Mouse (Mus musculus) left cerebral cortex, adult 2 months (tissue): ENCODE results near the gene Ccl20. TPM values are rescaled to one million over a fixed set of nuclear protein-coding genes. Genes with fewer than 3 reads are reported as not detected.

Experiments used
- DNase-seq, 2 experiments: peaks; one replicate each; pipeline ENCODE4 v3.0.0; 2021 to 2022; ENCODE audit warnings: low spot score in 2 of 2, mixed read lengths in 1 of 2; ENCODE audit errors: extremely low spot score in 1 of 2
- H3K27ac ChIP-seq: fragments of 200-600 bp; 2 replicates; pipeline ENCODE4 v1.8.1; 2022
- H3K4me3 ChIP-seq: fragments of 200-600 bp; 2 replicates; pipeline ENCODE4 v1.8.1; 2022
- CTCF ChIP-seq: fragments of 200-600 bp; IDR thresholded peaks from 2 replicates; pipeline ENCODE4 v1.8.1; 2022; ENCODE audit warnings: antibody characterized with exemption, mild to moderate bottlenecking, moderate library complexity
- intact Hi-C: fragments of 180-260 bp; cut with DNase I; formaldehyde crosslinking; loops from one replicate; pipeline ENCODE4 v1.15.1; 2025
- total RNA-seq, 2 experiments: library from RNA; stranded (reverse); gene quantifications; 2 replicates each; pipeline ENCODE4 v1.2.3; 2021

Ccl20 gene
- total RNA-seq, 2 experiments from 2014 or later, result not detected

DNA sequence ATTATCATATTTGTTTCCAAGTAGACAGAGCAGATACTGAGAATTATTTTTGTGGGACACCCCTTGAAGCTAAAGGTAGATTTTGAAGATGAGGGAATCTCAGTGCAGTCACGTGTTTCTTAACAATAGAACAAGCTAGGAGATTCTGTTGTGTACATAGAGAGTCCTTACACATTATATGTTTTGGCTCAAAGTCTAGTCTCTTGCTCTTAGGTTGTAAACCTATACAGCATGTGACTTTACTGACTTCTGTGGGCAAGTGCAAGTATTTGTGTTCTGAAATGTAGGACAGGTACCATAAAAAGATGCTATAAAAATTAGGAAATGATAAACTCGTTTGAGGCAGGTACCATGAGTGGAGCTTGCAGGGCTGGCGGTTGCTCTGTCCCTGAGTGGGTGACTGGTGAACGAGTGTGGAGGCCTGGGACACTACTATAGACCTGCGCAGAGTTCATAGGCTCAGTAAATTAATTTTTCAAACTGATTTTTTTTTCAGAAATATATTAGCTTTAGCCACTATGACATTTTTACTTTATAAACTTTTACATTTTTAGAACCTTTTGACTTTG, 9.1 kb upstream of the Ccl20 start:
- H3K27ac ChIP-seq, result no peak overlapping the region
- intact Hi-C loops, result no loop called here
- no peak overlapping the region for H3K4me3 ChIP-seq
- no peak for TF ChIP-seq CTCF
- no peak for DNase-seq

GRCm38 (mm10) chr1:83110992-83111391, 5.6 kb upstream of the Ccl20 start:
- intact Hi-C loops, result no loop called here
- no peak for DNase-seq
- TF ChIP-seq CTCF, result no peak
- no peak overlapping the region for H3K4me3 ChIP-seq
- H3K27ac ChIP-seq, result no peak overlapping the region

DNA sequence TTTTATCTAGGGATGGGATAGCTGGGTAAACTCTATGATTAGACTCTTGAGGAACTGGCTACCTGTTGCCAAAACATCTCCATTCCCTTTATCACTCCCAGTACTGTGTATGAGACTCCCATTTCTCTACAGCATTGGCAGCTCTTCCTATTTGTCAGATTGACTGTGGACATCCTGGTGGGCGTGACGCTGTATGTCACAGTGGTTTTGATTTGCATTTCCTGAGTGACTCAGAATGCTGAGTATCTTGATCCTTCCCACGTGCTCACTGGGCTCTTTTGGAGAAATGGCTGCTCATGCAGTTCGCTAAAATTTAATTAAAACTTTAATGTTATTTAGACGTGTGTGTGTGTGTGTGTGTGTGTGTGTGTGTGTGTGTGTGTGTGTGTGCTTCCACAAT, 4.8 kb upstream of the Ccl20 start:
- no peak for TF ChIP-seq CTCF
- intact Hi-C loops, result no loop called here
- H3K4me3 ChIP-seq, result no peak overlapping the region
- no peak overlapping the region for H3K27ac ChIP-seq
- DNase-seq, result no peak

DNA sequence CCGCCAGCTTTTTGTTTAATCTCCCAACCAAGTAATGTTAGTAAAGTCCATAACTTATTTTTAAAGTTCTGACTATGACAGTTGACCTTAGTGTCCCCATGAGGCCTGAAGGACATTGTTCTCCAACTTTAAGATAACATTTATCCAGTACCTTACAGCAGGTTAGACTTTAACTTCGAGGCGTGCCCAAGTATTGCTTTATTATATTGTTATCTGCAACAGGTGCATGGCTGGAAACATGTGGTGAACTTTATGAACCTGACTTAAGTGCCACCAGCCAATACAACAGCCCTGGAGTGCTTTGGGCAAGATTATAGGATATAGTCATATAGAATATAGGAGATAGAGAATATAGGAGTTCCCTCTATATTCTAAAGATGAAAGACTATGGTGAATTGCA, 651 bp downstream of the Ccl20 start:
- Histone ChIP-seq H3K4me3 (no peak overlapping the region), H3K27ac (no peak overlapping the region)
- DNase-seq, result no peak
- intact Hi-C loops, result no loop called here
- TF ChIP-seq CTCF, result no peak

- Histone ChIP-seq H3K4me3 (no peak overlapping the region), H3K27ac (no peak overlapping the region)
- TF ChIP-seq CTCF, result no peak
- intact Hi-C loops, result no loop called here
- DNase-seq, result no peak
These were observed 1.1 kb downstream of the Ccl20 start for GRCm38 (mm10) chr1:83117661-83118060.

- intact Hi-C loops, result no loop called here
- no peak for TF ChIP-seq CTCF
- DNase-seq, result no peak
These were observed 3.3 kb downstream of the Ccl20 start for GRCm38 (mm10) chr1:83119903-83120302.

DNA sequence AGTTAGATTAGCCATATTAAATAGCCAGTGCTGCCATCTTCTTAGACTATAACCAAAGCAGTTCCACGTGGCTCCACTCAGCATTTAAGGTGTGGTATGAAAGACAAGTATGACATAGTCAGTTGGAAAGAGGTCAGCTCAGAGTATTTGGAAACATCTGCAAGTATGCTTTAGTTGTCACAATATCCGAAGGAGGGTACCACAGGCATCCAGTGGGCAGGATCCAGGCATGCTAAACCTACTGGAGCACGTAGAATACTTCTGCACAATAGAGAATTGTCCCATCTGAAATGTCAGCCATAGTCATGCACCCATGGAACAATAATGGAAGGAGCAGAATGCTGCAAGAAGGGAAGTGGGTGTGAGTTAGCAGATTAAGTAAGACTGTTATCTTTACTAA, 3.7 kb downstream of the Ccl20 start:
- intact Hi-C loops, result no loop called here
- TF ChIP-seq CTCF, result no peak
- DNase-seq, result no peak

More at GRCm38 (mm10) chr1:83119903-83120302, 3.3 kb downstream of the Ccl20 start:
- no peak overlapping the region for H3K27ac ChIP-seq
- no peak overlapping the region for H3K4me3 ChIP-seq

GRCm38 (mm10) chr1:83123201-83123600, 6.6 kb downstream of the Ccl20 start:
- intact Hi-C loops, result no loop called here
- no peak overlapping the region for H3K4me3 ChIP-seq
- no peak overlapping the region for H3K27ac ChIP-seq
- DNase-seq, result no peak
- no peak for TF ChIP-seq CTCF

More for the DNA sequence above, 3.7 kb downstream of the Ccl20 start:
- H3K27ac ChIP-seq, result no peak overlapping the region
- no peak overlapping the region for H3K4me3 ChIP-seq

- intact Hi-C loops, result no loop called here
- Histone ChIP-seq H3K27ac (no peak overlapping the region), H3K4me3 (no peak overlapping the region)
- no peak for TF ChIP-seq CTCF
- no peak for DNase-seq
These were observed 19.3 kb downstream of the Ccl20 start for GRCm38 (mm10) chr1:83135829-83136228.

DNA sequence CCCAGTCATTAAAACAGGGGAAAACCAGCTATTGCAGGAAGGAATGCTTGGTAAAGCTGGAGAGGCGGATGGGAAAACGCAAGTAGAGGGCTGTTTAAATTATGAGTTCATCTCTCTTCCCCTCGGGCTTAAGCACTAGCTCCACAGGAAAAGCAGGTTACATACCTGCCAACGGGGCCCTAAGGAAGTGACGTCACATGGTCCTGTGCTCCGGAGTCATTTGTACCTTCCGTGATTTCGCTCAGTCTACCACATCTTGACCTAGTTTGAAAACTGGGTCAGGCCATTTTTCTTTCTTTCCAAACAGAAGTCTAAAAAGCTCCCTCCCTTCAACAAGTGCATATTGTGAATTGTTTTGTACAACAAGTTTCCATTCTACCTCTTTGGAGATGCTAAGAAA, 21.3 kb downstream of the Ccl20 start:
- no peak overlapping the region for H3K4me3 ChIP-seq
- intact Hi-C loops, result no loop called here
- no peak for DNase-seq
- no peak for TF ChIP-seq CTCF
- H3K27ac ChIP-seq, result no peak overlapping the region

DNA sequence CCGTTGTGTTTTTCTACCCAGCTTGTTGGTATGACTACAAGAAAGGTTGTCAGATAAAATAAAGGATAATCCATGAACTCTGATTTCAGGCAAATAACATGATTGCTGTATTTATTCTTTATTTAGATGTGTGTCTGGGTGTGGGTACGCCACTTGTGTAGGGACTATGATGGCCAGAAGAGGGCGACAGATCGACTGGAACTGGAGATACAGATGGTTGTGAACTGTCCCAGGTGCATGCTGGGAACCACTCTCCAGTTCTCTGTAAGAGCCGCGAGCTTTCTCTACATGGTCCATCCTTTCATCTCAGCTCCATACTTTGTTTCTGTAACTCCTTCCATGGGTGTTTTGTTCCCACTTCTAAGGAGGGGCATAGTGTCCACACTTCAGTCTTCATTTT, 22.2 kb downstream of the Ccl20 start:
- no peak for DNase-seq
- no peak overlapping the region for H3K4me3 ChIP-seq

DNA sequence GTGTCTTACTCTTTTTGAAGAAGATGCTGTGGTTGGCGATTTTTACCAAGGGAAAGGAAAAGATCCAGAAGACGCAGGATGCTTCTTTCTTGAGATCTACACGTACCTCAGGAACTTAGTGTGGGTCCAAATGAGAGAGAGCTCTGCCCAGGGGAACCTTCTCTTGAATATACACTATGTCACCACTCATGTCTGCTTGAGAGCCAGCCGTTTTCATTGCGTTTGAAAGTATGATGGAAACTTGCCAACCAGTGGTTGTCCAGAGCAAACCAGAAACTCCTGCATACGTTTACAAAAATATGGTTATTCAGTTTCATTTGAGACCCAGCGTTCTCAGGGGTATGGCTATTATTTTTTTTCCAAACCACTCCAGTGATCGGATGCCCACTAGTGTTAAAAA, 24.9 kb downstream of the Ccl20 start:
- Histone ChIP-seq H3K27ac (no peak overlapping the region), H3K4me3 (no peak overlapping the region)
- TF ChIP-seq CTCF, result no peak
- intact Hi-C loops, result no loop called here
- DNase-seq, result no peak

More for the DNA sequence above, 22.2 kb downstream of the Ccl20 start:
- TF ChIP-seq CTCF, result no peak
- intact Hi-C loops, result no loop called here
- no peak overlapping the region for H3K27ac ChIP-seq

- Histone ChIP-seq H3K4me3 (no peak overlapping the region), H3K27ac (no peak overlapping the region)
- TF ChIP-seq CTCF, result no peak
- no peak for DNase-seq
- intact Hi-C loops, result no loop called here
These were observed 25.5 kb downstream of the Ccl20 start for GRCm38 (mm10) chr1:83142055-83142454.
